Mouse (Mus musculus) bone marrow, adult 2 months (tissue): ENCODE measurements at regions not wholly inside any gene's neighbourhood (a gene's known extent, or its start where the extent isn't known, plus 50 kb on each side); places are given as distances from the start of the nearest gene placed in this dataset.

ENCODE experiments used
- CTCF ChIP-seq: fragments of 200-500 bp; IDR thresholded peaks from 2 replicates; pipeline ENCODE4 v1.5.1; 2011; ENCODE audit warnings: low read length, control low read depth; ENCODE audit not compliant: control insufficient read depth, insufficient read depth
- POLR2A ChIP-seq: fragments of 200-500 bp; IDR thresholded peaks from 2 replicates; pipeline ENCODE4 v1.6.1; 2011; ENCODE audit warnings: low read depth, mild to moderate bottlenecking, control low read depth, low read length, borderline replicate concordance; ENCODE audit not compliant: control insufficient read depth

DNA sequence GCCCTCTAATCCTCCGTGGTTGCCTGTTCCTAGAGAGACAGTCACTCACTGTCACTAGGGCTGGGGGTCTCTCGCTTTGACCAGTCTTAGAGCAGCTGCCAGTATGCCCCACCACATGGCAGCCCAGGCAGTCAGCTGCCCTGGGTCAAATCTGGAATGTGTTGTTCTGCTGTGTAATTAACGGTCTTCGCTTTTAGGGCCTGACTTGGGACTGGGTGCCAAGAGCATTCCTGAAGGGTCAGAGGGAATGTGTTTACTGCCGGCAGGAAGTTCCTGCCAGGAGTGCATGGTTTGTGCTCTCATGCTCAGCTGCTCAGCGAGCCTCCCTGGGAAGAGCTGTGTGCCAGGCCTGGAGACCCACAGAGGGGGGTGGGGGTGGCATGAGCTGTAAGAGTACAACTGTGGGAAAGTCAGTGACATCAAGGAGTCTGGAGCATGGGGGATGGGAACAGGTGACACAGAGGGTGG is 518.5 kb upstream of the Lrrc6 start:
- no peak for TF ChIP-seq POLR2A
- no peak for TF ChIP-seq CTCF
